In genomic region chr19:11818199-11819142, GRCm38 (mm10) we compare ENCODE assay signal across 8 mouse cellular contexts. TPM values are rescaled to one million over a fixed set of nuclear protein-coding genes. Genes with fewer than 3 reads are reported as not detected.
A peak's percentile ranks its signal among the peaks of the same experiment; 100 is the strongest.
DNase-seq lines count a peak whose midpoint lies in the region; ATAC-seq and TF ChIP-seq lines count a peak whose summit lies in the region.

No protein-coding gene starts in this region.

- TF ChIP-seq CTCF in thymus, adult 2 months (IDR thresholded peaks at IDR 0.05; ENCODE audit: borderline replicate concordance, control insufficient read depth, extremely low read depth, insufficient read depth, low read length, poor library complexity), result no peak

- H3K27me3 ChIP-seq in thymus, adult 2 months (ENCODE audit: control insufficient read depth, insufficient read depth, low read length), result peaks cover 24% of the 10 kb centered on the region
- H3K27me3 ChIP-seq in embryonic facial prominence, embryonic 13.5 days, result peaks cover 56% of the 10 kb centered on the region
- H3K27me3 ChIP-seq in heart, embryonic 10.5 days (ENCODE audit: insufficient read depth, poor library complexity, severe bottlenecking), result 0 out of 2 replicates have a peak, but pooled peaks cover 12% of the 10 kb centered on the region
- H3K27me3 ChIP-seq in limb, embryonic 15.5 days, result peaks cover 46% of the 10 kb centered on the region
- H3K27me3 ChIP-seq in midbrain, embryonic 16.5 days (ENCODE audit: control insufficient read depth, insufficient read depth, low read depth, low read length), result no peaks in the 10 kb centered on the region
- H3K27me3 ChIP-seq in stomach, embryonic 15.5 days (replicated peaks), result no peaks in the 10 kb centered on the region

- DNase-seq in thymus, adult 2 months, result peak; percentile 25
- no peak for DNase-seq in thymus, postnatal 0 days (ENCODE audit: low spot score)
- DNase-seq in heart, embryonic 10.5 days (ENCODE audit: low spot score), result no peak
- DNase-seq in kidney, adult 9 months, result peak; percentile 77

- no peaks in the 10 kb centered on the region for H3K36me3 ChIP-seq in thymus, adult 2 months (ENCODE audit: control insufficient read depth, insufficient read depth, low read length)
- no peaks in the 10 kb centered on the region for H3K36me3 ChIP-seq in embryonic facial prominence, embryonic 13.5 days
- H3K36me3 ChIP-seq in heart, embryonic 10.5 days, result no peaks in the 10 kb centered on the region
- no peaks in the 10 kb centered on the region for H3K36me3 ChIP-seq in limb, embryonic 15.5 days
- no peaks in the 10 kb centered on the region for H3K36me3 ChIP-seq in midbrain, embryonic 16.5 days (ENCODE audit: control insufficient read depth, insufficient read depth, low read length)
- H3K36me3 ChIP-seq in stomach, embryonic 15.5 days, result no peaks in the 10 kb centered on the region

- H3K4me2 ChIP-seq in embryonic facial prominence, embryonic 13.5 days, result peak overlapping the region; percentile 93
- H3K4me2 ChIP-seq in limb, embryonic 15.5 days, result peak overlapping the region; percentile 89
- H3K4me2 ChIP-seq in midbrain, embryonic 16.5 days (ENCODE audit: low read length), result peak overlapping the region; percentile 93
- peak overlapping the region; percentile 89 for H3K4me2 ChIP-seq in stomach, embryonic 15.5 days

- no peak overlapping the region for H3K27ac ChIP-seq in thymus, adult 2 months (ENCODE audit: control insufficient read depth, insufficient read depth, low read length)
- no peak overlapping the region for H3K27ac ChIP-seq in embryonic facial prominence, embryonic 13.5 days
- peak overlapping the region; percentile 86 for H3K27ac ChIP-seq in heart, embryonic 10.5 days
- H3K27ac ChIP-seq in limb, embryonic 15.5 days, result no peak overlapping the region
- H3K27ac ChIP-seq in midbrain, embryonic 16.5 days (ENCODE audit: low read length), result peak overlapping the region; percentile 68
- peak overlapping the region; percentile 79 for H3K27ac ChIP-seq in stomach, embryonic 15.5 days

- peak; percentile 80 for ATAC-seq in embryonic facial prominence, embryonic 13.5 days (ENCODE audit: insufficient number of reproducible peaks, insufficient read depth, low FRiP score, low TSS enrichment, low read depth)
- ATAC-seq in limb, embryonic 15.5 days (ENCODE audit: insufficient number of reproducible peaks, low FRiP score, low TSS enrichment, low read depth), result peak; percentile 80
- peak; percentile 88 for ATAC-seq in midbrain, embryonic 16.5 days
- peak; percentile 90 for ATAC-seq in stomach, embryonic 15.5 days (ENCODE audit: insufficient read depth, low FRiP score, low read depth)

- no peak for TF ChIP-seq POLR2A in thymus, adult 2 months (IDR thresholded peaks at IDR 0.05; ENCODE audit: control insufficient read depth, extremely low read depth, insufficient read depth, low read length, poor library complexity)

- WGBS in thymus, adult 2 months, result 2% methylated on average over 60 of the region's 83 CpGs
- WGBS in embryonic facial prominence, embryonic 13.5 days, result under 1% methylated on average over 78 of the region's 83 CpGs
- under 1% methylated on average over 82 of the region's 83 CpGs for WGBS in heart, embryonic 10.5 days
- under 1% methylated on average over 76 of the region's 83 CpGs for WGBS in limb, embryonic 15.5 days
- under 1% methylated on average over 73 of the region's 83 CpGs for WGBS in midbrain, embryonic 16.5 days
- under 1% methylated on average over 83 of the region's 83 CpGs for WGBS in stomach, embryonic 15.5 days

- peak overlapping the region; percentile 39 for H3K4me3 ChIP-seq in thymus, adult 2 months (ENCODE audit: control insufficient read depth, insufficient read depth, low read length)
- peak overlapping the region; percentile 69 for H3K4me3 ChIP-seq in embryonic facial prominence, embryonic 13.5 days
- peak overlapping the region; percentile 79 for H3K4me3 ChIP-seq in heart, embryonic 10.5 days
- H3K4me3 ChIP-seq in limb, embryonic 15.5 days, result peak overlapping the region; percentile 61
- peak overlapping the region; percentile 87 for H3K4me3 ChIP-seq in midbrain, embryonic 16.5 days (ENCODE audit: low read depth, low read length)
- H3K4me3 ChIP-seq in stomach, embryonic 15.5 days (replicated peaks), result peak overlapping the region; percentile 82

- no peaks in the 10 kb centered on the region for H3K9me3 ChIP-seq in embryonic facial prominence, embryonic 13.5 days
- H3K9me3 ChIP-seq in heart, embryonic 10.5 days, result no peaks in the 10 kb centered on the region
- no peaks in the 10 kb centered on the region for H3K9me3 ChIP-seq in limb, embryonic 15.5 days
- no peaks in the 10 kb centered on the region for H3K9me3 ChIP-seq in midbrain, embryonic 16.5 days (replicated peaks; ENCODE audit: control insufficient read depth, low read length, poor library complexity, severe bottlenecking)
- H3K9me3 ChIP-seq in stomach, embryonic 15.5 days, result no peaks in the 10 kb centered on the region

- H3K9ac ChIP-seq in embryonic facial prominence, embryonic 13.5 days, result peak overlapping the region; percentile 78
- peak overlapping the region; percentile 40 for H3K9ac ChIP-seq in limb, embryonic 15.5 days
- peak overlapping the region; percentile 95 for H3K9ac ChIP-seq in midbrain, embryonic 16.5 days (ENCODE audit: low read depth, low read length)
- H3K9ac ChIP-seq in stomach, embryonic 15.5 days, result peak overlapping the region; percentile 68

- H3K4me1 ChIP-seq in thymus, adult 2 months (replicated peaks; ENCODE audit: control insufficient read depth, insufficient read depth, low read length), result peaks cover 4% of the 10 kb centered on the region; the same call in 1 of the 2 replicates
- H3K4me1 ChIP-seq in embryonic facial prominence, embryonic 13.5 days, result peaks cover 11% of the 10 kb centered on the region
- H3K4me1 ChIP-seq in heart, embryonic 10.5 days, result peaks cover 34% of the 10 kb centered on the region
- H3K4me1 ChIP-seq in limb, embryonic 15.5 days, result peaks cover 14% of the 10 kb centered on the region
- peaks cover 19% of the 10 kb centered on the region for H3K4me1 ChIP-seq in midbrain, embryonic 16.5 days (ENCODE audit: control insufficient read depth, insufficient read depth, low read length)
- H3K4me1 ChIP-seq in stomach, embryonic 15.5 days, result peaks cover 17% of the 10 kb centered on the region

RNA-seq across cellular contexts. Expression of gene Stx3, which starts 0.7 kb away (rescaled TPM):
- polyA plus RNA-seq in thymus, adult 2 months (2012; rRNA removed), result 2.2 and 2.4 TPM in 2 replicates
- polyA plus RNA-seq in thymus, postnatal 0 days (2015; fragmentation: Nextera tagmentation; extraction: Ambion mirVana), result 4.4 and 4.8 TPM in 2 replicates
- 9.2 and 11.2 TPM in 2 replicates for polyA plus RNA-seq in embryonic facial prominence, embryonic 13.5 days (2015; fragmentation: Nextera tagmentation; extraction: Ambion mirVana)
- 7.5 and 11.6 TPM in 2 replicates for polyA plus RNA-seq in heart, embryonic 10.5 days (2016; fragmentation: Nextera tagmentation; extraction: Ambion mirVana)
- polyA plus RNA-seq in limb, embryonic 15.5 days (2015; fragmentation: Nextera tagmentation; extraction: Ambion mirVana), result 6.2 and 6.4 TPM in 2 replicates
- 35.9 and 40.2 TPM in 2 replicates for polyA plus RNA-seq in midbrain, embryonic 16.5 days (2015; fragmentation: Nextera tagmentation; extraction: Ambion mirVana)
- 20.6 and 24.9 TPM in 2 replicates for polyA plus RNA-seq in stomach, embryonic 15.5 days (2015; fragmentation: Nextera tagmentation; extraction: Ambion mirVana)

RNA-seq across cellular contexts. Expression of gene Olfr1417, which starts 20.5 kb away (rescaled TPM):
- polyA plus RNA-seq in thymus, adult 2 months (2012; rRNA removed), result not detected in 2 replicates
- not detected in 2 replicates for polyA plus RNA-seq in thymus, postnatal 0 days (2015; fragmentation: Nextera tagmentation; extraction: Ambion mirVana)
- not detected in 2 replicates for polyA plus RNA-seq in embryonic facial prominence, embryonic 13.5 days (2015; fragmentation: Nextera tagmentation; extraction: Ambion mirVana)
- polyA plus RNA-seq in heart, embryonic 10.5 days (2016; fragmentation: Nextera tagmentation; extraction: Ambion mirVana), result not detected in 2 replicates
- polyA plus RNA-seq in limb, embryonic 15.5 days (2015; fragmentation: Nextera tagmentation; extraction: Ambion mirVana), result not detected in 2 replicates
- 0.21 and 0.38 TPM in 2 replicates for polyA plus RNA-seq in midbrain, embryonic 16.5 days (2015; fragmentation: Nextera tagmentation; extraction: Ambion mirVana)
- 0.14 TPM in 1 of 2 replicates, not detected in the other for polyA plus RNA-seq in stomach, embryonic 15.5 days (2015; fragmentation: Nextera tagmentation; extraction: Ambion mirVana)

RNA-seq across cellular contexts. Expression of gene Olfr1418, which starts 42.4 kb away (rescaled TPM):
- polyA plus RNA-seq in thymus, adult 2 months (2012; rRNA removed), result not detected in 2 replicates
- polyA plus RNA-seq in thymus, postnatal 0 days (2015; fragmentation: Nextera tagmentation; extraction: Ambion mirVana), result not detected in 2 replicates
- not detected in 2 replicates for polyA plus RNA-seq in embryonic facial prominence, embryonic 13.5 days (2015; fragmentation: Nextera tagmentation; extraction: Ambion mirVana)
- polyA plus RNA-seq in heart, embryonic 10.5 days (2016; fragmentation: Nextera tagmentation; extraction: Ambion mirVana), result not detected in 2 replicates
- polyA plus RNA-seq in limb, embryonic 15.5 days (2015; fragmentation: Nextera tagmentation; extraction: Ambion mirVana), result not detected in 2 replicates
- polyA plus RNA-seq in midbrain, embryonic 16.5 days (2015; fragmentation: Nextera tagmentation; extraction: Ambion mirVana), result not detected in 2 replicates
- not detected in 2 replicates for polyA plus RNA-seq in stomach, embryonic 15.5 days (2015; fragmentation: Nextera tagmentation; extraction: Ambion mirVana)

RNA-seq across cellular contexts. Expression of gene Mrpl16, which starts 48.3 kb away (rescaled TPM):
- polyA plus RNA-seq in thymus, adult 2 months (2012; rRNA removed), result 8.9 and 10.6 TPM in 2 replicates
- 52.1 and 54.3 TPM in 2 replicates for polyA plus RNA-seq in thymus, postnatal 0 days (2015; fragmentation: Nextera tagmentation; extraction: Ambion mirVana)
- 45.9 and 49.4 TPM in 2 replicates for polyA plus RNA-seq in embryonic facial prominence, embryonic 13.5 days (2015; fragmentation: Nextera tagmentation; extraction: Ambion mirVana)
- 73.0 and 74.7 TPM in 2 replicates for polyA plus RNA-seq in heart, embryonic 10.5 days (2016; fragmentation: Nextera tagmentation; extraction: Ambion mirVana)
- 38.9 and 40.1 TPM in 2 replicates for polyA plus RNA-seq in limb, embryonic 15.5 days (2015; fragmentation: Nextera tagmentation; extraction: Ambion mirVana)
- polyA plus RNA-seq in midbrain, embryonic 16.5 days (2015; fragmentation: Nextera tagmentation; extraction: Ambion mirVana), result 45.7 and 46.3 TPM in 2 replicates
- polyA plus RNA-seq in stomach, embryonic 15.5 days (2015; fragmentation: Nextera tagmentation; extraction: Ambion mirVana), result 52.2 and 53.5 TPM in 2 replicates

RNA-seq across cellular contexts. Expression of gene Olfr1419, which starts 56.4 kb away (rescaled TPM):
- polyA plus RNA-seq in thymus, adult 2 months (2012; rRNA removed), result 0.11 TPM in 1 of 2 replicates, not detected in the other
- polyA plus RNA-seq in thymus, postnatal 0 days (2015; fragmentation: Nextera tagmentation; extraction: Ambion mirVana), result not detected in 2 replicates
- not detected in 2 replicates for polyA plus RNA-seq in embryonic facial prominence, embryonic 13.5 days (2015; fragmentation: Nextera tagmentation; extraction: Ambion mirVana)
- polyA plus RNA-seq in heart, embryonic 10.5 days (2016; fragmentation: Nextera tagmentation; extraction: Ambion mirVana), result not detected in 2 replicates
- not detected in 2 replicates for polyA plus RNA-seq in limb, embryonic 15.5 days (2015; fragmentation: Nextera tagmentation; extraction: Ambion mirVana)
- polyA plus RNA-seq in midbrain, embryonic 16.5 days (2015; fragmentation: Nextera tagmentation; extraction: Ambion mirVana), result not detected in 2 replicates
- 0.04 TPM in 1 of 2 replicates, not detected in the other for polyA plus RNA-seq in stomach, embryonic 15.5 days (2015; fragmentation: Nextera tagmentation; extraction: Ambion mirVana)

Comparison
In these comparisons a context has a peak if more than half of its experiments do, and no peak if none do; other contexts are left out.
1. DNase-seq: peak in thymus, adult 2 months (single experiment) and kidney, adult 9 months (single experiment); none in thymus, postnatal 0 days (single experiment) and heart, embryonic 10.5 days (single experiment).
2. H3K27ac ChIP-seq: peak in heart, embryonic 10.5 days (single experiment), midbrain, embryonic 16.5 days (single experiment) and stomach, embryonic 15.5 days (single experiment); none in thymus, adult 2 months (single experiment), embryonic facial prominence, embryonic 13.5 days (single experiment) and limb, embryonic 15.5 days (single experiment).
3. H3K9ac ChIP-seq: peak in every context shown above with its lines; median percentile 95 in midbrain, embryonic 16.5 days; 78 in embryonic facial prominence, embryonic 13.5 days; 68 in stomach, embryonic 15.5 days; 40 in limb, embryonic 15.5 days.
4. Peak in every context shown above with its lines, with median percentiles within 50 percentile points of each other: H3K4me3 ChIP-seq, ATAC-seq and H3K4me2 ChIP-seq.